Mouse (Mus musculus) urinary bladder, adult 2 months (tissue): ENCODE measurements around the gene Lmo3. TPM values are rescaled to one million over a fixed set of nuclear protein-coding genes. Genes with fewer than 3 reads are reported as not detected.

Source experiments
- DNase-seq: peaks from one replicate; pipeline ENCODE4 v3.0.0; 2022; ENCODE audit warnings: low spot score
- polyA plus RNA-seq: library from polyadenylated mRNA; depleted of rRNA; stranded (reverse); fragments of >200 nt; gene quantifications from 2 replicates; pipeline ENCODE4 v1.2.3, GENCODE M21; 2012

The Lmo3 gene
- polyA plus RNA-seq, 1 experiment: 0.87 TPM

- no peak for DNase-seq
These were observed 159.0 kb downstream of the Lmo3 start for GRCm38 (mm10) chr6:138422671-138423321.

GRCm38 (mm10) chr6:138421931-138422531 is 159.7 kb downstream of the Lmo3 start:
- DNase-seq: no peak

GRCm38 (mm10) chr6:138421191-138421613 is 160.6 kb downstream of the Lmo3 start:
- DNase-seq: no peak

GRCm38 (mm10) chr6:138420536-138420891 is 161.3 kb downstream of the Lmo3 start:
- no peak for DNase-seq

- DNase-seq: no peak
These were observed 161.8 kb downstream of the Lmo3 start for GRCm38 (mm10) chr6:138419871-138420535.

GRCm38 (mm10) chr6:138412075-138412474 is 169.7 kb downstream of the Lmo3 start:
- no peak for DNase-seq

- no peak for DNase-seq
These were observed 179.7 kb downstream of the Lmo3 start for GRCm38 (mm10) chr6:138402031-138402430.

GRCm38 (mm10) chr6:138398836-138399235 is 182.9 kb downstream of the Lmo3 start:
- no peak for DNase-seq

GRCm38 (mm10) chr6:138391085-138391484 is 190.7 kb downstream of the Lmo3 start:
- DNase-seq: no peak

GRCm38 (mm10) chr6:138388168-138388936 is 193.4 kb downstream of the Lmo3 start:
- no peak for DNase-seq

- no peak for DNase-seq
These were observed 198.6 kb downstream of the Lmo3 start for GRCm38 (mm10) chr6:138383208-138383607.

GRCm38 (mm10) chr6:138371176-138371575 is 210.6 kb downstream of the Lmo3 start:
- no peak for DNase-seq

GRCm38 (mm10) chr6:138364111-138364510 is 217.7 kb downstream of the Lmo3 start:
- DNase-seq: no peak

GRCm38 (mm10) chr6:138350587-138351345 is 231.0 kb downstream of the Lmo3 start:
- no peak for DNase-seq

GRCm38 (mm10) chr6:138346558-138346957 is 235.2 kb downstream of the Lmo3 start:
- no peak for DNase-seq

- DNase-seq: no peak
These were observed 245.9 kb downstream of the Lmo3 start for GRCm38 (mm10) chr6:138335858-138336257.

GRCm38 (mm10) chr6:138333991-138334390 is 247.8 kb downstream of the Lmo3 start:
- DNase-seq: no peak

- no peak for DNase-seq
These were observed 255.9 kb downstream of the Lmo3 start for GRCm38 (mm10) chr6:138325744-138326400.

GRCm38 (mm10) chr6:138325145-138325544 is 256.6 kb downstream of the Lmo3 start:
- no peak for DNase-seq

GRCm38 (mm10) chr6:138323325-138323724 is 258.4 kb downstream of the Lmo3 start:
- DNase-seq: no peak

GRCm38 (mm10) chr6:138320190-138320737 is 261.5 kb downstream of the Lmo3 start:
- no peak for DNase-seq
